Mouse (Mus musculus): ENCODE results near the gene Zfp963. TPM values are rescaled to one million over a fixed set of nuclear protein-coding genes. Genes with fewer than 3 reads are reported as not detected.
A peak's percentile ranks its signal among the peaks of the same experiment; 100 is the strongest.
"Not testable (repeated sequence)": the region's sequence is repeated elsewhere in the genome, so short reads cannot be mapped to it uniquely, and the experiment has no call there.

Zfp963 gene
- total RNA-seq, 1 experiment from 2014 or later, result 3.9 TPM

GRCm38 (mm10) chr8:69740763-69741162 is 9.0 kb downstream of the Zfp963 start:
- no peak for DNase-seq

DNA sequence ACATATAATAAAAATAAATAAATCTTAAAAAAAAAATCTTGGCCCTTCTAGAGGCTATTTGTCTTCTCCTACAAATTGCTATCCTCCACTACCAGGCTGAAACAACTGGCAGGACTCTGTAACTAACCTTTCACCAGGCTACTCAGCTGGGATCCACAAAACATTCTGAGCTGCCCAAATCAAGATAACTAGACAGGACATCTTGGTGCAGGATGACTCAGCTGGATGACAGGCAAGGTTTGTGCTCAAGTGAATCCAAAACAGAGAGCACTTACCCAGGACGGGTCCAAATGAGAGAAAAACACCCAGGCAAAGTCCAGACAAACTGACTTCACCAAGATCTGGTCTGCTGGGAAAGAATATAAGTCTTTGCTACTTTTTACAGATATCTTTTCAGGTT is 14.3 kb downstream of the Zfp963 start:
- no peak for DNase-seq

DNA sequence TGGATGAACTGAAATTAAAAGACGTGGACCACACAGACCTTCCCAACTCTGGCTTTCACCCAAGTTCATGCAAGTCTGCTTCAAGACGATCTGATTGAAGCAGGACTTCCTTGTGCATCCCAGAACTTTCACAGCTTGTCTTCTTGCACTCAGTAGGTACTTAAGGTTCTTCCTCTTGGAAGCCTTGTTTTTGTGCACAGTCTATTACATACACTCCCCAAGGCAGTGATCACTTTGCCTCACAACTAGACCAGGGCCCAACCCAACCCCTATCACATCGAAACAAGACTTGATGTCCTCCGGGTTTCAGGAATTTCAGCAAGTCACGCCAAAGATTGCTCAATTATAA is 32.6 kb downstream of the Zfp963 start:
- no peak for DNase-seq

GRCm38 (mm10) chr8:69716403-69717231 is 33.2 kb downstream of the Zfp963 start:
- DNase-seq, result peak; percentile 96

DNA sequence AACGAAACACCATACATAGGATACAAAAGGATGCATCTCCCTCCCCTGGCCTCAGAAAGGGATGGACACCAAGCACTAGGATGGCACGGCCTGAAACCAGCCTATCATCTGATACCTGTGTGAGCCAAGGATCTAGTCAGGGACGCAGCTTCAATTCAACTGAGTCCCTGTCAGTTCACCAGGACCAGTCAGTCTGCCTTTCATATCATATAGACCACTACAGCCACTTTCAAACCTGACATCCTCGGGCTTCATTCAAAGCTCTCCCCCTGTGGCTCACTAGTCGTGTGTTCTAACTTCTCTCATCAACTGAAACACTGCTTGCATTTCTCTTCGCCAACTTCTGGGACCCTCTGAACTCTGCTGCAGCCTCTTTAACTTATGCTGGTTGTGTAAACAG is 34.4 kb downstream of the Zfp963 start:
- no peak for DNase-seq

DNA sequence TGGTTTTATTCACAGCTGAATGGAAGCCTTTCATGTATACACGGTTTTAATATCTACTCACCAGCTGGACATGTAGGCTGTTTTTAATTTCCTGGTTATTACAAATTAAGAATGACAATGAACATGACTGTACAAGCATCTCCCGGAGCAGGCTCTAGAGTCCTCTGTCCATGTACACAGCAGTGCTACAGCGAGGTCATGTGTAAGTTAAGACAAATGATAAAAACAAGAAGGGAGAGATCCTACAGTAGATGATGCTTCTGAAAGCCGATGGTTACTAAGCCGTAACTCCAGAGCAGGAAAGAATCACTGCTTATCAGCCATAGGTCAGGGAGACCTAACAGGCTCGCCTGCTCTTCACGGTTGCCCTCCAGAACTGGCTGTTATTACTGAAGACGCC is 36.3 kb downstream of the Zfp963 start:
- no peak for DNase-seq

DNA sequence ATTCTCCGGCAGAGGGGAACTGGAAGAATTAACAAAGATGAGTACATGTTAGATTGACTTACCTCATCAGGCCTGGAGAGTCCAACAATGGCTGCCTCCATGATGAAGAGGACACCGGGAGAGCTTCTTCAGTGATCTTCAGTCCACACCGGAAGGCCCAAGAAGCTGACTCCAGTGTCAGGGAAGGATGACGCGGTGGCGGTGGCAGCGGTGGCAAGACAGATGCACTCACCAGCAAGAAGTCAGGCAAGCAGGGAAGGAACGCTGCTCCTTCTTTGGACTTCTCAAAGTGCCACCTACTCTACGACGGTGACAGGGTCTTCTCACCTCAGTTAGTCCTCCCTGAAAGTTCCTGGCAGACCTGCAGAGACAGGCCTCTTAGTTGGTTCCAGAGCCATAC is 39.1 kb downstream of the Zfp963 start, which contains the start of gene Zfp869:
Zfp869 (minus strand) TSS at position 101 of the 400 bp plus-strand sequence.
- DNase-seq, result not testable (repeated sequence)

DNA sequence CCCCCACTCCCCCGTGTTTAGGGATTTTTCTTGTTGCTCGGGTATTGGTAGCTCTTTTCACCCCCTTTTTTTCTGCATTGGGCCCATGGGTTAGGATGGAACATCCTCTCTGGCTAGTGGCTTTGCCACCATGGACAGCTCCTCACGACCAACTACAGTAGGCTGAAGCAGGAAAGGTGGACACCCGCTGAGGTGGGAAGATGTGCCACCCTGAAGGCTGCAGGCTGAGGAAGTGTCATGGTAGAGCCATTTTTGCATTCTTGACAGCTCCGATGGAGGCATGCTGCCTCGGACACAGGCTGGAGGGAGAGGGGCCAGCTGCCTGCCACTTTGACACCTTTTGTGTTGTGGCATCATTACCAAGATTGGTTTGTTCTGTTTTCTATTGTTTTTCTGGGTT is 48.0 kb downstream of the Zfp963 start:
- no peak for DNase-seq

Other genes starting within 250 kb of the Zfp963 start
- gene Gm7697, start 227.0 kb downstream of the Zfp963 start, total RNA-seq (2021), result not detected in 2 replicates
- 12.3 and 13.6 TPM in 2 replicates for gene Zfp868, start 124.4 kb downstream of the Zfp963 start, total RNA-seq (2021)
- gene Zfp964, start 95.5 kb downstream of the Zfp963 start, total RNA-seq (2021), result 2.0 and 2.4 TPM in 2 replicates
- 17.6 and 21.5 TPM in 2 replicates for gene Zfp869, start 39.2 kb downstream of the Zfp963 start, total RNA-seq (2021)
- 0.63 and 4.2 TPM in 2 replicates for gene Gm20422, start 24.9 kb upstream of the Zfp963 start, total RNA-seq (2021)
- 34.8 and 36.3 TPM in 2 replicates for gene Atp13a1, start 41.2 kb upstream of the Zfp963 start, total RNA-seq (2021)
- gene Zfp866, start 41.2 kb upstream of the Zfp963 start, total RNA-seq (2021), result 21.6 and 26.2 TPM in 2 replicates
- 9.1 and 19.4 TPM in 2 replicates for gene Gmip, start 58.7 kb upstream of the Zfp963 start, total RNA-seq (2021)
- gene Lpar2, start 72.5 kb upstream of the Zfp963 start, total RNA-seq (2021), result 1.1 and 1.3 TPM in 2 replicates
- 1.3 and 1.8 TPM in 2 replicates for gene Pbx4, start 82.5 kb upstream of the Zfp963 start, total RNA-seq (2021)
- gene Cilp2, start 137.7 kb upstream of the Zfp963 start, total RNA-seq (2021), result 0.07 and 0.15 TPM in 2 replicates
- 0.83 and 0.85 TPM in 2 replicates for gene Tssk6, start 152.2 kb upstream of the Zfp963 start, total RNA-seq (2021)
- gene Ndufa13, start 152.6 kb upstream of the Zfp963 start, total RNA-seq (2021), result 239 and 250 TPM in 2 replicates
- 5.7 and 6.7 TPM in 2 replicates for gene Yjefn3, start 152.7 kb upstream of the Zfp963 start, total RNA-seq (2021)
- gene Gatad2a, start 246.4 kb upstream of the Zfp963 start, total RNA-seq (2021), result 105 and 111 TPM in 2 replicates